Mouse (Mus musculus) NIH3T3 (cell line): Measurements from ENCODE around the gene Fxyd2.
A peak's percentile ranks its signal among the peaks of the same experiment; 100 is the strongest.

Source experiments
- DNase-seq: peaks from one replicate; pipeline ENCODE4 v3.0.0-alpha.2; 2012; ENCODE audit warnings: low read depth

Gene Fxyd2

DNA sequence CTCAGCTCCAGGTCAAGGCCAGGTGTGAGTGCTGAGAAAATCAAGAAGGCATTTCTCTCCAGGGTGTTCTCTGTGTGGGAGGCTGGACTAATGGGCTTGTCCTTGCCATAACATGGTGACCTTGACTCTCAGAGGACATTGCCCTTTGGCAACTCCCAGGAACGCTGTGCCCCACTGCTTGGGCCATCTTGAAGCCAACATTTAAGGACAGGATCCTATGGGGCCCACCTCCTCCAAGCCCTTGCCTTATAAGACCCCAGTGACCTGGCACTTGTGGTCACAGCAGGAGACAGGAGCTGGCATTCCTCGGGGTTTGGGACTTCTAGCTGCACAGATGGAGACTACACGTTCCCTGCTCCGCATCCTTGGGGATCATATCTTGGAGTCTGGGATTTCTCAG, at the start of gene Fxyd2:
Gene Fxyd2 (plus strand): TSS at position 236 of the 400 bp plus-strand sequence.
- no peak for DNase-seq

DNA sequence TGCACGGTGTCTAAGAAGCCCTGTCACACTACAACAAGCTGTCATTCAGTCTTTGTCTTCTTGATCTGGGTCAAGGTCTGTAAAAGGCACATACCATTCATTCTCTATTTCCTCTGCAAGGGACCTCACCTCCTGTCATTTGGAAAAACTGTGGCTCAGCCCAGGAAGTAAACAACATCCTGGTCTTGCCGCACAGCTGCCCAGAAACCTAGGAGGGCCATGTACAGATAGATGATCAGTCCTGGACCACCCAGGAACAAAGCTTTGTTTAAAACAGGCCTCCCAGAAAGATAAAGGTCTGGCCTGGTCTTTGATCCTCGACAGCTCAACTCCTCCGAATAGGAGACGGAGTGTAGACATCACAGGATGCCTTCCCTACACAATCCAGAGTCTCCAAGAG, 49.6 kb upstream of the Fxyd2 start:
- no peak for DNase-seq

DNA sequence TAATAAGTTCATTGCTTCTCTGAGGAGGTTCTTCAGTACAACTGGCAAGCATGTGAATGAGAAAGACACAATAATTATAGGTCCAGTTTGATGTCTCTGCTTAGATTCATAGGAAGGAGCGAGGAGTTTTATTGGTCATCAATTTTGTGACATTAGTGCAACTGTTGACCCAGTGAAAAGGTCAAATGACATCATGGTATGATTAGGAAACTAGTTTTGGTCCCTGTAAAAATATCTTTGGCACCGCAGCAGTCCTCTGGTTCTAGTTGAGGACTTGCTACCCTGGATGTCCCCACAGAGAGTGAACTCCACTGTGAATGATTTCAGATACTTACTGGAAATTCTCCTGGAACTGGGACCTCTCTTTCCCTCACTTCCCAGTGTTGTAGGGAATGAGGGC, 44.3 kb upstream of the Fxyd2 start:
- DNase-seq = no peak

DNA sequence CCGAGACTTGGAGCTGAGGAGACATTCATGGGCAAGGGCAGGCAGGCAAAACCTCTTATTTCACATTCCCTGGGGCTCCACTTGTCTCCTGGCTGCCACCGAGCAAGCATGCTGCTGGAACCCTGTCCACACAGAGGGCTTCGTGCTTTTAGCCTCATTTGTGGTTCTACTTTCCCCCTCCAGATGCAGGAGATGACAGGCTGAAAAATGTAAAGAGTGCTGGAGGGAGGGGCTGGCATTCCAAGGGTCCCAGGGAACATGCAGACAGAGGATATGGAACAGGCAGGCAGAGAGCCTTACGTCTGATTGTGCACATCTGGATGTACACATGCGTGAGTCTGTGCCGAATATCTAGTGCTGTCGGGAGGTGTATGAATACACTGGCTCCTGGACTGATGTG, 41.1 kb upstream of the Fxyd2 start:
- no peak for DNase-seq

DNA sequence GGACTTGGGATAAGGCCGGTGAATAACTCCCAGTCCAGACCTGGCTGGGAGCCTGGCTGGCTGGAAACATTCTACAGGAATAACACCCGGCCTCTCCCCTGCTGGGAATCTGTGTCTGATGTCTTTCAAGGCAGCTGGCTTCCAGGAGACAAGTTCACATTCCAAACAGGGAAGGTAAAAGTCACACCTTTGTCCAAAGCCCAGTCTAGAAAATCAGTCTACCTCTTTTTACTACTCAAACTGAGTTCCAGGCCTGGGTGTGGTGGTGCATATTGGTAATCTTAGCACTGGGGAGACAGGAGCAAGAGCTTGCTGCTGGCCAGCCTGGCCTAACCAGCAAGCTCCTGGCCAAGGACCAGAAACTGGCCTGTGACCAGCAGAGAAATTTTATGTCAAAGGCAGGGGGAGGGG, 37.4 kb upstream of the Fxyd2 start:
- DNase-seq = no peak

DNA sequence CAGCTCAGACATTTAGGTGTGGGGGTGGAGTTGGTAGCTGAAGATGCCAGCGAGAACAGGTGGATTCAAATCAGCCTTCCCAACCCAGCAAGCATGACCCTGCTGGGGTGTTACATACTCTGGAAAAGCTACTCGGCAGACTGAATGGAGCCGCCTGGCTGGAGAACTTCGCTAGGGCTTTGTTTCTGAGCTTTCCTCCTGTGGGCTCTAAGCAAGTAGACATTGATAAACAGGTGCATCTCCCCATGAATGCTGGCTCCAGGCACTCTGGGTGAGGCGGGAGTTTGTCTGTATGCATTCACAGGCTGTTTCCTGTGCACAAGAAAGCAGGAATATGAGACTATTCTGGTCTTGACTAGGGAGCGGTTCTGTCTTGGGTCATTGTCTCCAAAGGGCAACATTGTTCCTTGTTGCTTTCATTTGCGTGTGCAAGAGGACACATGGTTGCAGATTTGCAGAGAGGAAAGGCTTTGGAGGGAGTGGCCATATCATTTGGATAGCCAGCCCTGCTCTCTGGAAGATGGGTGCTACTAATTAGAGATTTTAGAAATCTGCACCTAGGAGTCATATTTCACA, 35.7 kb upstream of the Fxyd2 start:
- DNase-seq = no peak

DNA sequence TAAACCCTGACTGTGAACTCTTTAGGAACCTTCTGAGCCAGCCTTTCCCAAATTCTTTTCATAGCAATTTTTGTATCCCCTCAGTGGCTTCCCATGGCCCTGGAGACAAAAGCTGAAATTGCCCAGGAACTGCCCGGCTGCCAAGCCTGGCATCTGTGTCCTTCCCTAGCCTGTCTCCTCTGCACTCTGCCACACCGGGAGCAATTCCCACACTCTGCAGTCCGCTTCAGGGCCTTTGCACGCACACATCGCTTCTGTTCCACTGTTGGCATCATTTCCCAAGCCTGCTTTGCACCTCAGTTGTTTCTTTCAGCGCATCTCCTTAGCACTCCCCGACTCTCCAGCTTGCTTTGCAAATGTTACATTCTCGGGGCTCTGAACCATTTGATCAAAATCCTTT, 31.8 kb upstream of the Fxyd2 start:
- DNase-seq = no peak

DNA sequence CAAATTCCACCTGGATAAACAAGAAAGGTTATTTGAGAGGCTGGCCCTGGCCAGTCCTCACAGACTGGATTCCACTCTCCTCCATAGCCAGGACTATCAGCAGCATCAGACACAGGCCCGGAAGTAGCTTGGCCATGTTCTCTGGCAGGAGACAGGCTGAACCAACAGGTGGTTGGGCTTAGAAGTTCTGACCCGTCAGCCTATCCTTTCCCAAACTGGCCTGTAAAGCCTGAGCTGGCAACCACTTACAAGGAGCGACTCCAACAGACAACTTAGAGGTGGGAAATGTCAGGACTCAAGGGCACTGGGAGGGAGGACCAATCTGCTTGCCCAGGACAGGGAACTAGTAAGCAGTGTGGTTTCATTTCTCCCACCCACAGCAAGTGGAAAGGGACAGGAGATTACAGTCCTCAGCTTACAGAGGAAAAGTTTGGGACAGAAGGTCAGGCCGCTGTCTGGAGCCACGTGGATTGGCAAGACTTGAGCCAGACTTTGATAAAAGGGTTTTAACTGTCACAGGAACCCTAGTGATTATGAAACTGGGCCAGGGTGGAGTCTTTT, 31.0 kb upstream of the Fxyd2 start:
- no peak for DNase-seq

DNA sequence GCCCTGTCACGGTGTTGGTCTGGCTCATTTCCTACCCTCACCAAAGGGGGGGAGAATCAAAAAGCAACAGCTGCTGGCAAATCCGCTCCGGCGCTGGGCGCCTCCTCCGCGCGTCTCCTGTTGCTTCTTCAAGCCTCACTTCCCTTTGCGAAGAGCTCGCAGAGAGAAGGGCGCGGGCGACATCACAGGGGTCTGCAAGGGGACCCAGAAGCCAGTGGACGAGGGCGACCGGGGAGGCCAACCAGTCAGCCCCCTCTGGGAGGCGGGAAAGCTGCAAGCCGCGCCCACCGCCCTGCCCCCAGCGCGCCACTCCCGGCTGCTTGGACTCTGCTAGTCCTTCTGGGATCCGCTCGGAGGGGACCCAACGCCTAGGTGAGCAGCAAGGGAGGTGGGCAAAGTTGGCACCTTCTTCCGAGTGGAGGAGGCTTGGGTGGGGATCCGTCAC, 29.3 kb upstream of the Fxyd2 start, which contains the start of gene Fxyd6:
Gene Fxyd6 (plus strand): TSS at position 69 of the 445 bp plus-strand sequence.
- DNase-seq = no peak

DNA sequence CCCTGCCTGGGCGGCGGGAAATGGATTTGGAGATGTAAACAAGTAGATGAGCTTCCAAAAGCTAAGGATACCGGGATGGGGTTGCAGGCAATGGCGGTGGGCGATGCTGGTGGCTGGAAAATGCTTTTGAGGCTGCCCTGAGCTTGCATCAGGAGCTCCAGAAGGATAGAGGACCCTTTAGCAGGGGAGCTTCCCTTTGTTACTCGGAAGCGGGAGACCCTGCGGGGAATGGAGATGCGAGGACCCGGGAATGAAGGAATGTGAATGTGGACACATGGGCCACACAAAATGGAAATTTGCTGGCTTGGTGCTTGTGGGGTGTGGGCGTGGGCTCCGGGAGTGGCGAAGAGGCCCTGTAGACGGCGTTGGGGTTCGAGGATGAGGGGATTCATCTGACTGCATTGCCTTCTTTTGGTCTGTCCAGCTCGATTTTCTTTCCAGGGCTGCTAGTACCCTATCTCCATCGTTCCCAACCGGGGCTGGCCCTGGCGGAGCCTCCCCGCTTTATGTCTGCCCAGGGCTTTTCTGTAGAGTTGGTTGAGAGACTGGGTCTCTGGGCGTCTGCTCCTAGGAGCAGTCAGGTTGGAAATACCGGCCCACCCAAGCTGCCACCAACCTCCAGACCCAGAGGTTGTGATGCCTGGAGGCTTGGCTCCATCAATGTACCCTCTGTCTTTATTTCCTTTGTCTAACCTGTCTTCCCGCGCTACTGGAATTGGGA, 28.7 kb upstream of the Fxyd2 start:
- DNase-seq = no peak

DNA sequence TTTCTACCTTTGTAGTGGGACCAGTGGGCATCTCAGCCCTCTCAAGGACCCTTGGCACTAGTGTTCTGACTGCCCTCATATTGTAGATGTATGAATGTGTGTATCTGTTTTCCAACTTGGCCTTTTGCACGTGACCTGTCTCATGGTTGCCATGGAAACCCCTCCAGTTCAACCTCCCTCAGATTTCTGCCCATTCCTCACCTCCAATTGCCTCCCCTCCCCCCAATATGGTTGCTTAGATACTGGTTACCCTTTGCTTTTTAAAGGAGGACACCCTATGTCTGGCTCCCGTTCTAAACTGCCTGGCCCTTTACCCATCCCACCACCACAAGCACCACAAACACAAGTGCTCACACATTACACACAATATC, 28.1 kb upstream of the Fxyd2 start:
- no peak for DNase-seq

DNA sequence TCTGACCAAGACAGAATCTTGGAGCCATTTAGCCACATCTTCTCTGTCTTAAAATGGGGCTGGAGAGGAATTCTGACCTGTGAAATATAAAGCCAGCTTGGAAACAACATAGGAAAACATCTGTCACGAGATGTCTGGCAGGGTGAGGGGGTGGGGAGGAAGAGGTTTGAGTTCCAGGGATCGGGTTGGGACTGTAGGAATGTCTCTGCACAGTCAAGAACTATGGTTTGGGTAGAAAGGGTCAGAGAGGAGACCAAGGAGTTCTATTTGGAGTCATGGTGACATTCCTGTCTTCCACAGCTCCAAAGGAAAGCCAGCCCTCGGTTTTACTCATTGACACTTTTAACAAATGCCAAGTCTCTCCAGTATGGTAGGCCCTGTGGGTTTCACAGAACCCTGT, 25.6 kb upstream of the Fxyd2 start:
- DNase-seq = no peak

DNA sequence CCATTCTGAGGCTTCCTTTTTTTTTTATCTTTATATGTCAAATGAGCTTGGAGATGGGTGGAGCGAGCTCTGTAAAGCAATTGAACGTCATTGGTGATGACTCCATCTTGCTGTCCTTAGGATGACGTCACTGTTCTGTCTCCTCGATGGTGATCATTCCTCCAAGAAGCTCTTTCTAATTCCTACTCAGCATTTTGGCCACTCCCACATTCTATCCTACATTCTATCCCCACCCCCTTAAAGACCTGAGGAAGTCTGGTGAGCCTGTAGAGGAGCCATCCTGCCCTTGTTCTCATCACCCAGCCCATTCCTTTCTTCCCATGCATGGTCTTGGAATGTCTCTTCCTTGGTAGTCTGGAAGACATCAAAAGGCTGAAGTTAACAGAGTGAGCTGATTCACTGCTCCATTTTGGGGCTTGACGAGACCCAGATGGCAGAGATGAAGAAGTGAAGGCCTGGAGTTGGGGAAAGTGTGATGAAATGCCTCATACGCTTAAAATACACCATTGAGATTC, 24.4 kb upstream of the Fxyd2 start:
- DNase-seq = no peak

DNA sequence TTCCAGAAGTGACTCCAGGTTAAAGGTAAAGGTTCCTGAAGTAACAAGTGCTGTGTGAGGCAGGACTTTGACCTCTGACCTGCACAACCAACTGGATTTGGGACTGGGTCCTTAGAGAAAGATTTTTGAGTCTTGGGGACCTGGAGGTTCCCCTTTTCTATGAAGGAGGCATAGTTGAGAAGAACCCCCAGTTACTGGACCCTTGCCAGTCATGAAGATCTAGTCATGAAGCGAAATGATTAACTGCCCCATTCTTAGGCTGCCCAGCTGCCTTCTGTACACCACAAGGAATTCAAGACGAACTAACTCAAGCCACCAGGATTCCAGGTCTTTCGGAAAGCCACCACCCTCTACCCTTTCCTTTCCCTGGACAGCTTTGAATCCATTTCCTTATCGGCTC, 23.0 kb upstream of the Fxyd2 start:
- DNase-seq = no peak

DNA sequence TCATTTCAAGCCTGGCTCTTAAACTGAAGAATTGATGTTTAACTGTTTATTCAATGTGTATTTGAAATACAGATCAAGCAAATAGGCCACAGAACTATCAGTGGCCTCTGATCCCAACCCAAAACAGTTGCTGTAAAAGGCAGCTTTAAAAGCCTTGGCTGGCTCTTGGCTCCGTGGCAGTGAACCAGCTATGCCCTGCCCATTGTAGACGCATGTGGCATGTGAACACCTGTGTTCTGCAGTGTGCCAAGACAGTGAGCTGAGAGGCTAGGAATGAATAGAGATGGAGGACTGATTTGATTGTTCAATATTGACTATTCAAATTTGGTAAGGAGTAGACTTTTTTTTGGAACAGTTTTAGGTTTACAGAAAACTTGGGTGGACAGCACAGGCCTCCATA, 22.6 kb upstream of the Fxyd2 start:
- DNase-seq = no peak

DNA sequence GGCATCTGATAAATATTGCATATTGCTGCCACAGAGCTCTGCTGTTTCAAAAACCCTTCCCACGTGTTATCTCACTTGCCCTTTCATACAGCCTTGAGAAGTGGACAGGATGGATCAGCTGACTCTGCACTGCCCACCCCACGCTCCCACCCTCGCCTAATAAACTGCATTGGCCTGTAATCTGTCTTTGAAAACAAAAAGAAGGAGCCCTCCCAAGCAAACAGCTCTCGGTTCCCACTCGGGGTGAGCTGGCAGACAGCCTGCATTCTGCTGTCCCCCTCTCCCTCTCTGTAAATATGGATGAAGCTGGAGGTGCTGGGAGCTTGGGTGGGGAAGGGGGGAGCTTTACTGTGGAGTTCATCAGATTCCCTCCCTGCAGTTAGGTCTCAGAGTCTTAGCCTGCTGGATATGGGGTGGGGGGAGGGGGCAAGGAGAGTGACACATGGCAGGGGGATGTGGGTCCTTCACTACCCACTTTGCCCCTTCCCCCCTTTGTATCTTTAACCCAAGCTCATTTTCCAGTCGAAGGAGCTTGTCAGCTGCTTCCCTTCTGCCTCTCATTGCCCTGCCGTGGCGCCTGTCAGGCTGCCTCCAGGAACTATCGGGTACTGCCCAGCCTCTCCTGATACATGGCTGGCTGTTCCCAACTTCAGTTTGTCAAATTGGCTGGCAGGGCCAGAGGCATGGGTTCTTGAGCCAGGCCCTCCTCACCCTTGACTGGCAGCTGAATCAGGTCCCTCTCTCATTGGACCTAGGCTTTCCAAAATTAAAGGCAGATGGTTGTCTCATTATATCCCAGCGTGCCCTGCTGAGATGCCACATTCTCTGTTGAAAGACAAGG, 18.8 kb upstream of the Fxyd2 start:
- no peak for DNase-seq

DNA sequence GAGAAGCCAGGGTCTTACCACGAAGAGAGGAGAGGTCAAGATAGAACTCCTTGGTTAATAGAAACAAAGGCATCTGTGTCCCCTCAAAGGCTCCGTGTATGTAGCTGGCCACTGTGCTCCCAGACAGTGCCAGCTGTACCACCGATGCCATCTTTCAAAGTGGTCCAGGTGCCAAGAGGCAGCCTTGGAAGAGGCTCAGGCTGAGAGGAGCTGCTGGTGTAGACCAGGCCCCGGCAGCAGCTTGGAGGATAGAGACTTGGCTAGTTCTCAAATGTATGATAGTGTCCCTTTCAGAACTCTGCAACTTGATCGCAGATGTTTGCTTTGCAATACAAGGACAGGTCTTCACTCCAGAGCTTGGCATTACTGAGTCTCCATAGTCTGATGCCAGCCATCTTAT, 17.1 kb upstream of the Fxyd2 start:
- DNase-seq = no peak

DNA sequence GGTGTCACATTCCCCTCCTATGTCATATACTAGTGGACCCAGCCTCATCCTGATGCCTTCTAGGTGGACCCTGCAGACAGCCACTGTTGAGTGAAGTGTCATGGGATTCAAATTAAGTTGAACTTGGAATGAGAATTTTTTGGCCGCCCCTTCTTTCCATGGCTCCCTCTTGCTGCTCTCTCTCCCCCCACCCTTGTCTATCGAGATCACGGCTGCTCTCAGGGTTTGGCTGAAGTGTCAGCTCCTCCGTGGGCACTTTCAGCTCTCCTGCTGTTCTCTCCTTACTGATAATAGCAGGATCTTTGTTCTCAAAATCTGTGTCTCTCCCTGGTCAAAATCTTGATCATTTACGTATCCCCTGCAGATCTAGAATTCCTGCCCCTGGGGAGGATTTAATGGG, 16.6 kb upstream of the Fxyd2 start:
- no peak for DNase-seq

DNA sequence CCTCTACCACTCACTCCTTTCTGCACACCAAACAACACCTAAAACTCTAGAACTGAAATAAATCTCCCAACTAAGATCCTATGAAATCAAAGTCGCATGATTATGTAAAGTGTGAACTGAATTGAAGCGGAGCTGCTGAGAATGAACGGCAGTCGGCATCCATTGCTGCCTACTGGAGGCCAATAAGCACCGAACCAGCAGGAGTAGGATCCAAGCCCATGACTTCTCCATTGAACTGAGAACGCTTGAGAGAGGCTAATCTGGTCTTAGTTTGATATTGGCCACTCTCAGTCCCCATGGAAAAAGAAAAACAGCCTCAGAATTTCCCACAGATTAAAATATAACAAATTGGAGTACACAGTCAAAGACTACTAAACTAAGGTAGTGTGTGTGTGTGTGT, 15.6 kb upstream of the Fxyd2 start:
- no peak for DNase-seq

DNA sequence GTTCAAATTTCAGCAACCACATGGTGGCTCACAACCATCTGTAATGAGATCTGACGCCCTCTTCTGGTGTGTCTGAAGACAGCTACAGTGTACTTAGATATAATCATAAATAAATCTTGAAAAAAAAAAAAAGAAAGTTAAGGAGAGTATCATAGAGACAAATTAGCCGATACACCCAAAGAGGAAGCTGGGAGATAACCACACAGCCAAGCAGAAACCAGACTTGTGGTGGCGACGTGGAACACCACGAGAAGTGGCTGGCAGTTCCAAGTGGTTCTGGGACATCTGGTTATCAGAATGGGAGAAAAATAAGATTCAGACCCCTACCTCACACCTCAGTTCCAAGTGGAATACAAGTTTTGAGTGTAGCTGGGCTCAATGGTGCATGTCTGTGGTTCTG, 12.8 kb upstream of the Fxyd2 start:
- no peak for DNase-seq

DNA sequence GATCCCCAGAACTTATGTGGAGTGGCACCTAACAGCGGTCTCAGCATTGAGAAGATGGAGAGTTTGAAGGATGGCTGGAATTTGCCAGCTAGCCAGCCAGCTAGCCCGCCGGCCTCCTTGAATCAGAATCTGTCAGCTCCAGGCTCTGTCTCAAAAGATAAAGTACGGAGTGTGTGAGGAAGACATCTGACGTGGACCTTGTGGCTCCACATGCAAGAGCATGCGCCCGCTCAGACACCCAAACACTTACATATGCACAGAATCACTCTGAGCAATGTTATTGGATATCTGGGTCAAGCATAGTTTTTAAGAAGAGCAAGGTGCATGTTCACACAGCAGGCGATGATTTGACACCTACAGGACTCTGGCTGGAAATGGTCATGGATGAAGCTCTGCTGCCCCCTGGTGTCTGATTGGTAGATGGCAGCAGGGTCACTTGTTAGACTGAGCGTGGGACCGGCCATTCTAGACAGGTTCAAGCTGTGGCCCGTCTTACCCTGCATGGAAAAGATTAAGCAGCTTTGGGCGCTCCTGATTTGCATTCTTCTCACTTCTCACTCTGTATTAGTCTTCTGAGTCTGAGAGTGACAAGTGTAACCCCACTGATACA, 11.0 kb upstream of the Fxyd2 start:
- peak; percentile 76 for DNase-seq

DNA sequence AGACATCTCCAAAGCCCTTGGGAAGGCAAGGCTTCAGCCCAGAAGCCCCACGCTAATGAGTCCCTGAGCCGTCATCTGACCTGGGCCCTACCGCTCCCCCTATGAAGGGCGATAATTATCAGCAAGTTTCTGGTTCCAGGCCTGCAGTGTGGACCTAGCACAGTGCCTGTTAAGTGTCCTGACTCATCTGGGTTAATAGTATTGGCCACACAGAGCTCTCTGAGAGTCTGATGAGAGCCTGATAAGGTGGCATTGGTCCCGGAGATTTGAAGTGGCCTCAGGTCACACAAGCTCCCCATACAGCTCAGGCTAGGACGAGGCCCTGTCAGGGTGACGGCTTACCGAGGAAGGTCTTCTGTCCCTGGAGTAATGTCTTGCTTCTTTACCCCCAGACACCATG, 9.9 kb upstream of the Fxyd2 start:
- DNase-seq = no peak
